Mouse (Mus musculus) lung, postnatal 0 days (tissue): ENCODE measurements around the gene Dcaf12.

ENCODE experiments used
- CTCF ChIP-seq: IDR thresholded peaks from 2 replicates; pipeline ENCODE4 v1.5.1; 2016; ENCODE audit warnings: antibody characterized with exemption, mild to moderate bottlenecking
- EP300 ChIP-seq: IDR thresholded peaks from 2 replicates; pipeline ENCODE4 v1.6.1; 2016; ENCODE audit warnings: antibody characterized with exemption, mild to moderate bottlenecking, control low read depth

DNA sequence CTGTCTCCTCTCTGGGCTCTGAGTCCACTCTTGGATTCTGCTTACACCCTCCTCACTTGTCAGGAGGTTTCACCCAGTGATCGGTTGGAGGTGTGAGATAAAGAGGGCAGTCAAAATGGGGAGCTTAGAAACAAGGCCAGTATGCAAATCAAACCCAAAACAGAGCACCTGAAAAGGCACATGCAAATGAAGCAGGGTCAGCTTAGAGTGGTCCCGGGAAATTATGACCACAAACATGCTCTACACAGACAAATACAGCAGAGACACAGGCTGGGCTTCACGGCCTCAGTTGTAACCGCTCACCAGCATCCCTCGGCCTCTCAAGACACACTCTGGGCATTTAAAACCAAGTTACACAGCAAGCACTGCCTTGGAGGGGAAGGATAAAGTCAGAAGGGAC lies 15.7 kb downstream of the Dcaf12 start:
- TF ChIP-seq CTCF (no peak), EP300 (no peak)
